Mouse (Mus musculus) megakaryocyte, embryonic 14.5 days (primary cell): Measurements from ENCODE around the gene 4930503B20Rik. TPM values are rescaled to one million over a fixed set of nuclear protein-coding genes. Genes with fewer than 3 reads are reported as not detected.

Experiments
- H3K27me3 ChIP-seq: replicated peaks from 2 replicates; pipeline ENCODE3; 2012; ENCODE audit warnings: inconsistent platforms
- H3K36me3 ChIP-seq: replicated peaks from 2 replicates; pipeline ENCODE3; 2012; ENCODE audit warnings: low read length, inconsistent platforms, mixed read lengths
- H3K4me1 ChIP-seq: 2 replicates; pipeline ENCODE4 v1.6.1; 2012; ENCODE audit warnings: inconsistent platforms
- H3K4me3 ChIP-seq: replicated peaks from 2 replicates; pipeline ENCODE3; 2012; ENCODE audit warnings: moderate library complexity, mild to moderate bottlenecking, inconsistent platforms
- H3K9me3 ChIP-seq: 2 replicates; pipeline ENCODE4 v1.6.1; 2012; ENCODE audit warnings: inconsistent platforms
- FLI1 ChIP-seq: IDR thresholded peaks from 2 replicates; pipeline ENCODE4 v1.6.1; 2012; ENCODE audit warnings: low read length, inconsistent platforms, mixed read lengths
- GATA1 ChIP-seq: IDR thresholded peaks from 3 replicates; pipeline ENCODE4 v1.6.1; 2012; ENCODE audit warnings: mixed read lengths, low read length, inconsistent platforms, borderline replicate concordance
- polyA plus RNA-seq: library from polyadenylated mRNA; stranded (reverse); fragments of >175 nt; gene quantifications from 2 replicates; pipeline ENCODE4 v1.2.3, GENCODE M21; 2012; ENCODE audit warnings: low replicate concordance; ENCODE audit not compliant: insufficient read depth

4930503B20Rik gene
- polyA plus RNA-seq, 1 experiment = not detected

- TF ChIP-seq FLI1 (no peak), GATA1 (no peak)
- no peaks in the 10 kb centered on the region for H3K9me3 ChIP-seq
- no peaks in the 10 kb centered on the region for H3K36me3 ChIP-seq
- peak overlapping the region; percentile 17 for H3K4me3 ChIP-seq
- peaks cover 25% of the 10 kb centered on the region for H3K4me1 ChIP-seq
- H3K27me3 ChIP-seq = peaks cover 7% of the 10 kb centered on the region
Measured at GRCm38 (mm10) chr3:146604647-146605046, 46.5 kb downstream of the 4930503B20Rik start.

GRCm38 (mm10) chr3:146602531-146602930, 48.6 kb downstream of the 4930503B20Rik start:
- H3K9me3 ChIP-seq = no peaks in the 10 kb centered on the region
- H3K27me3 ChIP-seq = peaks cover 7% of the 10 kb centered on the region
- H3K36me3 ChIP-seq = no peaks in the 10 kb centered on the region
- peaks cover 22% of the 10 kb centered on the region for H3K4me1 ChIP-seq
- H3K4me3 ChIP-seq = peak overlapping the region; percentile 62
- TF ChIP-seq FLI1 = no peak
- TF ChIP-seq GATA1 = no peak; the same call in 2 of the 3 replicates

- Histone ChIP-seq H3K4me1 (peaks cover 19% of the 10 kb centered on the region), H3K36me3 (no peaks in the 10 kb centered on the region), H3K9me3 (no peaks in the 10 kb centered on the region), H3K27me3 (peaks cover 11% of the 10 kb centered on the region), H3K4me3 (no peak overlapping the region)
- no peak for TF ChIP-seq FLI1
Measured at GRCm38 (mm10) chr3:146601205-146601604, 49.9 kb downstream of the 4930503B20Rik start.

GRCm38 (mm10) chr3:146599198-146599900, 51.8 kb downstream of the 4930503B20Rik start:
- H3K9me3 ChIP-seq = no peaks in the 10 kb centered on the region
- no peak overlapping the region for H3K4me3 ChIP-seq
- no peak for TF ChIP-seq FLI1
- no peak for TF ChIP-seq GATA1

GRCm38 (mm10) chr3:146598411-146598810, 52.7 kb downstream of the 4930503B20Rik start:
- Histone ChIP-seq H3K27me3 (peaks cover 13% of the 10 kb centered on the region), H3K9me3 (no peaks in the 10 kb centered on the region), H3K36me3 (no peaks in the 10 kb centered on the region), H3K4me1 (peaks cover 13% of the 10 kb centered on the region), H3K4me3 (no peak overlapping the region)
- TF ChIP-seq GATA1 = no peak
- TF ChIP-seq FLI1 = no peak

More at GRCm38 (mm10) chr3:146599198-146599900, 51.8 kb downstream of the 4930503B20Rik start:
- H3K36me3 ChIP-seq = no peaks in the 10 kb centered on the region
- peaks cover 15% of the 10 kb centered on the region for H3K27me3 ChIP-seq
- H3K4me1 ChIP-seq = peaks cover 13% of the 10 kb centered on the region

- Histone ChIP-seq H3K36me3 (no peaks in the 10 kb centered on the region), H3K27me3 (peaks cover 13% of the 10 kb centered on the region), H3K4me1 (peaks cover 13% of the 10 kb centered on the region), H3K9me3 (no peaks in the 10 kb centered on the region), H3K4me3 (no peak overlapping the region)
- no peak for TF ChIP-seq GATA1
- no peak for TF ChIP-seq FLI1
Measured at GRCm38 (mm10) chr3:146596864-146597263, 54.3 kb downstream of the 4930503B20Rik start.

GRCm38 (mm10) chr3:146596387-146596786, 54.7 kb downstream of the 4930503B20Rik start:
- no peak for TF ChIP-seq FLI1
- no peak for TF ChIP-seq GATA1
- Histone ChIP-seq H3K4me1 (peaks cover 13% of the 10 kb centered on the region), H3K27me3 (peaks cover 13% of the 10 kb centered on the region), H3K9me3 (no peaks in the 10 kb centered on the region), H3K4me3 (no peak overlapping the region), H3K36me3 (no peaks in the 10 kb centered on the region)

GRCm38 (mm10) chr3:146595440-146595839, 55.7 kb downstream of the 4930503B20Rik start:
- Histone ChIP-seq H3K36me3 (no peaks in the 10 kb centered on the region), H3K9me3 (no peaks in the 10 kb centered on the region), H3K4me3 (no peak overlapping the region), H3K4me1 (peaks cover 4% of the 10 kb centered on the region; the same call in 1 of the 2 replicates), H3K27me3 (peaks cover 8% of the 10 kb centered on the region)
- TF ChIP-seq FLI1 (no peak), GATA1 (no peak)

Other genes starting within 250 kb of the 4930503B20Rik start
- gene Ssx2ip, start 246.7 kb downstream of the 4930503B20Rik start, polyA plus RNA-seq = 0.51 and 10.1 TPM in 2 replicates
- 5.9 and 21.7 TPM in 2 replicates for gene Ctbs, start 201.5 kb downstream of the 4930503B20Rik start, polyA plus RNA-seq
- gene Spata1, start 151.6 kb downstream of the 4930503B20Rik start, polyA plus RNA-seq = 0.56 and 0.61 TPM in 2 replicates
- gene Gng5, start 151.5 kb downstream of the 4930503B20Rik start, polyA plus RNA-seq = 162 and 413 TPM in 2 replicates
- 6.6 and 9.7 TPM in 2 replicates for gene Rpf1, start 129.9 kb downstream of the 4930503B20Rik start, polyA plus RNA-seq
- not detected in 2 replicates for gene Uox, start 80.9 kb downstream of the 4930503B20Rik start, polyA plus RNA-seq
- not detected in 2 replicates for gene Dnase2b, start 35.7 kb downstream of the 4930503B20Rik start, polyA plus RNA-seq
- gene Samd13, start 34.3 kb upstream of the 4930503B20Rik start, polyA plus RNA-seq = not detected in 2 replicates
- 5.7 and 10.8 TPM in 2 replicates for gene Prkacb, start 161.7 kb upstream of the 4930503B20Rik start, polyA plus RNA-seq
- gene Ttll7, start 201.1 kb upstream of the 4930503B20Rik start, polyA plus RNA-seq = 0.08 TPM in 1 of 2 replicates, not detected in the other